Comparison of ENCODE assay signal across 7 mouse cellular contexts in the genomic region with DNA sequence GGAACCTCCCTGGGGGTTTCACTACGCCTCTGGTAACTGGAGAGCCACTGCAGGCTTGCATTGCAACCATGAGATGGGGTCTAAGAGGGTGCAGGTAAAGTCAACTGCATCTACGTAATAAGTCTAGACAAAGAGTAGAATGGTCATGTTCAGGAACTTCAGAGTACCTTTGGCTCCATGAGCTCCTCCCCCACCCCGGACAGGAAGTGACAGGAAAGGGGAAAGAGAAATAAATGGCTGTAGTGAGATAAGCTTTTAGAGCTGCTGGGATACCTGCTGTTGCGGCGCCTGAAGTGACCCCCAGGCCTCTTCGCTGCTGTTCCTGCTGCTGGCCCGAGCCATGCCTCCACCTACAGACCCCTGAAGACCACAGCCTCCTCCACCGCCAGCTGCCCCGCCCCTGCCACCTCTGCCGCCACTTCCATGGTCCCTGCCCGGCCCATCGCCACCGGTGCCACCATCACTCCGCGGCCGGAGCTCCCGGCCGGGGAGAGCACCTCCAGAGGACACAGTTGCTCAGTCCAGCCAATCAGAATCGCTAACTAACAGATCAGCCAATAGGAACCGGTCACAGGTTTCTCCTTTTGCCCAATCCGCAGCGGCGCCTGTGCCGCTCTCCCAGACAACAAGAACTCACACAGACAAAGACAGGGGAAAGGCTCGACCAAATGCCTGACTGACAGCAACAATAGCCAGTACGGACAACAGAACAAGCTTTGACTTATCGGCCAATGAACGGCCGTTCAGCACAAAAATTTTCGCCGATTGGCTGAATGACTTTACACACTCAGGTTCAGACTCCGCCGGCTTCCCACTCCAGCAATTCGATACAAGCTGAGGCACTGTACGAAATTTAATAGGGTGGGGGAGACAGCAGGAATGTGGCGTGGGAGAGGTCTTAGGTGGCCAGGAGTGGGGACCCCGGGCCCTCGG. TPM values are rescaled to one million over a fixed set of nuclear protein-coding genes. Genes with fewer than 3 reads are reported as not detected.
DNase-seq lines count a peak whose midpoint lies in the region; ATAC-seq lines count a peak whose summit lies in the region.

Gene Wbp1 (minus strand): TSS at position 630 of the 933 bp plus-strand sequence.

- no peaks in the 10 kb centered on the region for H3K9me3 ChIP-seq in embryonic facial prominence, embryonic 12.5 days
- H3K9me3 ChIP-seq in limb, embryonic 11.5 days (ENCODE audit: control insufficient read depth, low read length), result no peaks in the 10 kb centered on the region
- H3K9me3 ChIP-seq in midbrain, embryonic 14.5 days (ENCODE audit: control insufficient read depth, low read length), result no peaks in the 10 kb centered on the region

- H3K4me1 ChIP-seq in embryonic facial prominence, embryonic 12.5 days, result peaks cover 42% of the 10 kb centered on the region
- peaks cover 32% of the 10 kb centered on the region for H3K4me1 ChIP-seq in limb, embryonic 11.5 days (ENCODE audit: control insufficient read depth, insufficient read depth, low read length)
- H3K4me1 ChIP-seq in midbrain, embryonic 14.5 days (ENCODE audit: control insufficient read depth, insufficient read depth, low read length), result peaks cover 38% of the 10 kb centered on the region

- H3K27ac ChIP-seq in embryonic facial prominence, embryonic 12.5 days, result peak within 1 kb of the TSS; percentile 100
- H3K27ac ChIP-seq in limb, embryonic 11.5 days (replicated peaks; ENCODE audit: low read depth, low read length), result peak within 1 kb of the TSS; percentile 97
- peak within 1 kb of the TSS; percentile 98 for H3K27ac ChIP-seq in midbrain, embryonic 14.5 days (replicated peaks; ENCODE audit: low read depth, low read length)

- H3K4me3 ChIP-seq in embryonic facial prominence, embryonic 12.5 days, result peak within 1 kb of the TSS; percentile 66
- H3K4me3 ChIP-seq in limb, embryonic 11.5 days (ENCODE audit: low read depth, low read length), result peak within 1 kb of the TSS; percentile 87
- peak within 1 kb of the TSS; percentile 74 for H3K4me3 ChIP-seq in midbrain, embryonic 14.5 days (replicated peaks; ENCODE audit: low read depth, low read length)

- no peaks in the 10 kb centered on the region for H3K27me3 ChIP-seq in embryonic facial prominence, embryonic 12.5 days
- no peaks in the 10 kb centered on the region for H3K27me3 ChIP-seq in limb, embryonic 11.5 days (ENCODE audit: control insufficient read depth, insufficient read depth, low read length)
- no peaks in the 10 kb centered on the region for H3K27me3 ChIP-seq in midbrain, embryonic 14.5 days (ENCODE audit: control insufficient read depth, insufficient read depth, low read length)

- DNase-seq in adrenal gland, postnatal 25 days, result peak; percentile 88
- DNase-seq in heart, adult 11 months, result peak; percentile 100
- peak; percentile 90 for DNase-seq in kidney, adult 18-20 months
- peak; percentile 96 for DNase-seq in limb, embryonic 11.5 days (ENCODE audit: low spot score)
- DNase-seq in midbrain, embryonic 14.5 days, result peak; percentile 97
- DNase-seq in spleen, adult 18-20 months, result peak; percentile 78 to 87

- H3K9ac ChIP-seq in embryonic facial prominence, embryonic 12.5 days, result peak within 1 kb of the TSS; percentile 92
- H3K9ac ChIP-seq in limb, embryonic 11.5 days (ENCODE audit: low read length), result peak within 1 kb of the TSS; percentile 88
- peak within 1 kb of the TSS; percentile 89 for H3K9ac ChIP-seq in midbrain, embryonic 14.5 days (replicated peaks; ENCODE audit: low read length)

- H3K36me3 ChIP-seq in embryonic facial prominence, embryonic 12.5 days, result peaks cover 33% of the 10 kb centered on the region
- peaks cover 13% of the 10 kb centered on the region for H3K36me3 ChIP-seq in limb, embryonic 11.5 days (ENCODE audit: control insufficient read depth, insufficient read depth, low read length)
- peaks cover 32% of the 10 kb centered on the region for H3K36me3 ChIP-seq in midbrain, embryonic 14.5 days (ENCODE audit: control insufficient read depth, insufficient read depth, low read length)

- under 1% methylated on average over 37 of the region's 38 CpGs for WGBS in embryonic facial prominence, embryonic 12.5 days
- under 1% methylated on average over 38 of the region's 38 CpGs for WGBS in limb, embryonic 11.5 days
- WGBS in midbrain, embryonic 14.5 days, result under 1% methylated on average over 38 of the region's 38 CpGs

- H3K4me2 ChIP-seq in embryonic facial prominence, embryonic 12.5 days (replicated peaks), result peak within 1 kb of the TSS; percentile 85
- H3K4me2 ChIP-seq in limb, embryonic 11.5 days (ENCODE audit: low read depth, severe bottlenecking), result peak within 1 kb of the TSS; percentile 92
- H3K4me2 ChIP-seq in midbrain, embryonic 14.5 days (ENCODE audit: low read length), result peak within 1 kb of the TSS; percentile 97

- peak; percentile 96 for ATAC-seq in embryonic facial prominence, embryonic 12.5 days (ENCODE audit: insufficient number of reproducible peaks, insufficient read depth, low FRiP score, low TSS enrichment)
- peak; percentile 94 for ATAC-seq in limb, embryonic 11.5 days (ENCODE audit: insufficient number of reproducible peaks, low FRiP score, low TSS enrichment, low read depth)
- peak; percentile 93 for ATAC-seq in midbrain, embryonic 14.5 days (ENCODE audit: low FRiP score, low TSS enrichment)

RNA-seq across cellular contexts. Expression of gene Wbp1, which starts in this region (rescaled TPM):
- 92.3 and 118 TPM in 2 replicates for total RNA-seq in adrenal gland, postnatal 25 days (2021)
- 193 and 204 TPM in 2 replicates for polyA plus RNA-seq in embryonic facial prominence, embryonic 12.5 days (2016; fragmentation: Nextera tagmentation; extraction: Ambion mirVana)
- 153 and 182 TPM in 2 replicates for polyA plus RNA-seq in limb, embryonic 11.5 days (2014; fragmentation: Nextera tagmentation; extraction: Ambion mirVana)
- 155 and 157 TPM in 2 replicates for polyA plus RNA-seq in midbrain, embryonic 14.5 days (2014; fragmentation: Nextera tagmentation; extraction: Ambion mirVana)

Comparison
In these comparisons a context has a peak if more than half of its experiments do, and no peak if none do; other contexts are left out.
1. Peak in every context shown above with its lines: DNase-seq, ATAC-seq, H3K4me3 ChIP-seq and H3K27ac ChIP-seq.